Mouse (Mus musculus) lung, embryonic 14.5 days (tissue): ENCODE measurements around the gene Ubr3. TPM values are rescaled to one million over a fixed set of nuclear protein-coding genes. Genes with fewer than 3 reads are reported as not detected.
A peak's percentile ranks its signal among the peaks of the same experiment; 100 is the strongest.

Experiments used
- ATAC-seq: fragments of 200-750 bp; cut with Nextera tagmentation; 2 replicates; pipeline ENCODE4 v1.8.0; 2017; ENCODE audit warnings: mild to moderate bottlenecking, moderate TSS enrichment, moderate library complexity; ENCODE audit not compliant: insufficient read depth
- DNase-seq: peaks from one replicate; pipeline ENCODE4 v3.0.0-alpha.2; 2015
- H3K27ac ChIP-seq: fragments of 300-500 bp; sonication (generic); 2 replicates; pipeline ENCODE4 v1.5.1; 2014; ENCODE audit warnings: low read depth, mild to moderate bottlenecking, moderate library complexity
- H3K27me3 ChIP-seq: fragments of 300-500 bp; sonication (generic); 2 replicates; pipeline ENCODE4 v1.6.1; 2014; ENCODE audit warnings: low read length, control low read depth; ENCODE audit not compliant: insufficient read depth
- H3K36me3 ChIP-seq: fragments of 300-500 bp; sonication (generic); 2 replicates; pipeline ENCODE4 v1.6.1; 2014; ENCODE audit warnings: control low read depth; ENCODE audit not compliant: insufficient read depth
- H3K4me1 ChIP-seq: fragments of 300-500 bp; sonication (generic); 2 replicates; pipeline ENCODE4 v1.6.1; 2014; ENCODE audit warnings: antibody characterized with exemption, control low read depth; ENCODE audit not compliant: insufficient read depth
- H3K4me2 ChIP-seq: fragments of 300-500 bp; sonication (generic); 2 replicates; pipeline ENCODE4 v1.6.1; 2014; ENCODE audit warnings: mild to moderate bottlenecking
- H3K4me3 ChIP-seq: fragments of 300-500 bp; sonication (generic); 2 replicates; pipeline ENCODE4 v1.5.1; 2014; ENCODE audit warnings: low read depth, low read length
- H3K9ac ChIP-seq: fragments of 300-500 bp; sonication (generic); 2 replicates; pipeline ENCODE4 v1.6.1; 2014
- H3K9me3 ChIP-seq: fragments of 300-500 bp; sonication (generic); 2 replicates; pipeline ENCODE4 v1.6.1; 2016; ENCODE audit warnings: low read depth, low read length, control low read depth
- CTCF ChIP-seq: IDR thresholded peaks from 2 replicates; pipeline ENCODE4 v1.5.1; 2016; ENCODE audit warnings: antibody characterized with exemption, low read depth
- WGBS: fragments of 180-500 bp; shearing (Covaris S2); extraction: QIAGEN DNeasy Blood & Tissue Kit; methylation state at CpG from one replicate; pipeline ENCODE4 v1.1.7; 2014; 5-methylcytosine and 5-hydroxymethylcytosine counted together
- polyA plus RNA-seq: library from polyadenylated mRNA; unstranded; fragments of >200 nt; fragmentation: Nextera tagmentation; extraction: Ambion mirVana; gene quantifications from 2 replicates; pipeline ENCODE4 v1.2.1, GENCODE M21; 2014

The Ubr3 gene
- polyA plus RNA-seq, 1 experiment from 2014 or later, result 19.5 TPM

DNA sequence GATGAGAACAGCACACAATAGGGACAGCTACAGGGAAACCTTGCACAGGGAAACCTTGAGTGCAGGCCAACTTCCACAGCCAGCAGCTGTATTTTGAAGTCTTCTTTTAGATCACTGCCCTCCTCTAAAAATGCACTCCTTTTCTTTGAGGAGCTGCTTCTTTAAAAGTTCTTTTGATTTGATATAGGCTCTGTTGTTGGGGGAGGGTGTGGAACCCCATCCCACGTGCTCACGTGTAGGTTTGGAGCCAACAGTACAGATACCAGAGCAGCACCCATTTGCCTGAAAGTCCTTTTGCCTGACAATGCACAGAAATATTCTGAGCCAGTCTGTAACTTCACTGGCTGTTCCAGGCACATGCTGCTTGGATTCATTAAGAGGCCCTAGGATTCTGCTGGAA lies 134.4 kb downstream of the Ubr3 start:
- Histone ChIP-seq H3K27me3 (no peaks in the 10 kb centered on the region), H3K4me1 (no peaks in the 10 kb centered on the region), H3K4me2 (no peak overlapping the region), H3K27ac (no peak overlapping the region), H3K4me3 (no peak overlapping the region), H3K9me3 (no peaks in the 10 kb centered on the region), H3K36me3 (no peaks in the 10 kb centered on the region), H3K9ac (no peak overlapping the region)
- ATAC-seq, result no peak
- no peak for DNase-seq
- 78% methylated on average over 2 of the region's 2 CpGs for WGBS
- no peak for TF ChIP-seq CTCF

DNA sequence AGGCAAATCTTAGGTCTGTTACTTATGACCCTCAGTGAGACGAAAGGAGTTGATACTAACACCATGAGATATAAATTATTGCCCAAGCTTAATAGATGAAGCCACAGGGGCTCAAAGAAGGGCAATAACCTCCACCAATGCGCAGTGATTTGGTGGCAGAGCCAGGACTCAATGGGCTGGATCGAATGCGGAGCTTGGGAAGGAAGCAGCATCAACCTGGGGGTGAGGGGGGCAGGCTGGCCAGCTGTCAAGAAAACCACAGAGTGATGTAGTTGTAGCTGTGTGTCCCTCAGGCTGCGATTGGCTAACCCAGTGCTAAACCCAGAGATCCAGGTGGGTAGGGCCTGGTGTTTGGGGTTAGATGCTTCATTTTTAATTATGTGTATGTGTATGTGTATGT lies 137.8 kb downstream of the Ubr3 start:
- Histone ChIP-seq H3K4me3 (no peak overlapping the region), H3K9ac (no peak overlapping the region), H3K36me3 (no peaks in the 10 kb centered on the region), H3K4me1 (no peaks in the 10 kb centered on the region), H3K9me3 (no peaks in the 10 kb centered on the region), H3K27ac (no peak overlapping the region), H3K4me2 (no peak overlapping the region), H3K27me3 (no peaks in the 10 kb centered on the region)
- 83% methylated on average over 5 of the region's 5 CpGs for WGBS
- ATAC-seq, result no peak
- no peak for DNase-seq
- no peak for TF ChIP-seq CTCF

DNA sequence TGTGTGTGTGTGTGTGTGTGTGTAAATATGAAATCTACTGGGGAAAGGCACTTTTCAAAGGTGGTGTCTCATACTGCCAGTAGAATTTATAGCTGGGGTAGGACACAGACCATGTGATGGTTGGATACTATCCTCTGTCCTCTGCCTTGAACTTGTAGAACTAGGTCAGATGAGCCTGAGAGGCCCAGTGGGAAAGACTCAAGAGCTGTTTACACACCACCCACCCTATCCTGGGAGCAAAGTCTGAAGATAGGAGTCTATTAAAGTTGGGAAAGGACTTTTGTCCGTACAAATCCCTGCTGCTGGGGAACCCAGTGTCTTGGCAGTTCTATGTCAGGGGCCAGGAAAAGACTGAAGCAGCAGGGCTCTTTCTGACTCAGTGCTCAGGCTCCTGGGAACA lies 138.3 kb downstream of the Ubr3 start:
- Histone ChIP-seq H3K4me3 (no peak overlapping the region), H3K27me3 (no peaks in the 10 kb centered on the region), H3K9ac (no peak overlapping the region), H3K9me3 (no peaks in the 10 kb centered on the region), H3K4me1 (no peaks in the 10 kb centered on the region), H3K27ac (no peak overlapping the region), H3K4me2 (no peak overlapping the region), H3K36me3 (no peaks in the 10 kb centered on the region)
- TF ChIP-seq CTCF, result no peak
- 58% methylated on average over 1 of the region's 1 CpGs for WGBS
- DNase-seq, result no peak
- no peak for ATAC-seq

DNA sequence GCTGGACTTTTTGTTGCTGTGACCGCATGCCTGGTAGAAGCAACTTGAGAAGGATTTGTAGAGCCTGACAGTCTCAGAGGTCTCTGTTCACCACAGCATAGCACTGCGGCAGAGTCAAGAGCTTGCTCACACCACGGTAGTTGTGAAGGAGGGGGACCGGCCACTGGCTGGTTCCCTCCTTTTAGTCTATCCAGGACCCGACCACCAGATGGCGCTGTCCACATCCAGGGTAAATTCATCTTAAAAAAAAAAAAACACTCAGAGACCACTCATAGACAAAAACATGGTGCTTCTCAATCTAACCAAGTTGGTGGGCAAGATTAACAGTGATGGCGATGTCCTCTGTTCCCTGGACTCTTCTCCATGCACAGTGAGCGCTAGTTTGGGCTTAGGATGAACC lies 140.2 kb downstream of the Ubr3 start:
- no peaks in the 10 kb centered on the region for H3K36me3 ChIP-seq
- no peak overlapping the region for H3K4me2 ChIP-seq
- H3K9ac ChIP-seq, result no peak overlapping the region
- DNase-seq (peak; percentile 14), ATAC-seq (no peak)
- WGBS, result 74% methylated on average over 8 of the region's 8 CpGs
- H3K4me1 ChIP-seq, result no peaks in the 10 kb centered on the region
- H3K27ac ChIP-seq, result no peak overlapping the region
- peak; percentile 52 for TF ChIP-seq CTCF
- no peaks in the 10 kb centered on the region for H3K9me3 ChIP-seq
- no peak overlapping the region for H3K4me3 ChIP-seq
- H3K27me3 ChIP-seq, result no peaks in the 10 kb centered on the region

DNA sequence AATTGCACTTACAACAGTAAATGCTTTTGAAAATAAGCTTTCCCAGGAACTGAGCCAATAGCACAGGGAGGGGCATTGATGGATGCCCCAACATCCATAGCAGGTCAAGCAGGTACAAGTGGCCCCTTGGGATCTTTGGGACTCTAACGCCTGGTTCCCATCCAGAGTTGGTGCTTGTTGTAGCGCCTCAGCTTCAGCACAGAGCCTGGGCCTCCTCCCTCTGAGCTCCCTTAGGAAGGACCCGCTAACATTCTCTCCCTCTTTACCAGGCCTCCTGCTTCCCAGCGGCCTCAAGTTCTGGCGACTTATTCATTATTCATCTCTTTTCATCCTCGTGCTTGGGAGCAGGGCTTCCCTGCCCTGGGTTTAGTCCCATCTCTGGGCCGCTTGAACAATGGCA lies 141.7 kb downstream of the Ubr3 start, which contains the start of gene Myo3b:
Myo3b (plus strand) TSS at position 375 of the 400 bp plus-strand sequence.
- DNase-seq (no peak), ATAC-seq (no peak)
- Histone ChIP-seq H3K9ac (no peak within 1 kb of the TSS), H3K4me2 (no peak within 1 kb of the TSS), H3K36me3 (no peaks in the 10 kb centered on the region), H3K27me3 (no peaks in the 10 kb centered on the region), H3K9me3 (no peaks in the 10 kb centered on the region), H3K4me3 (no peak within 1 kb of the TSS), H3K4me1 (no peaks in the 10 kb centered on the region), H3K27ac (no peak within 1 kb of the TSS)
- 29% methylated on average over 7 of the region's 7 CpGs for WGBS
- no peak for TF ChIP-seq CTCF

DNA sequence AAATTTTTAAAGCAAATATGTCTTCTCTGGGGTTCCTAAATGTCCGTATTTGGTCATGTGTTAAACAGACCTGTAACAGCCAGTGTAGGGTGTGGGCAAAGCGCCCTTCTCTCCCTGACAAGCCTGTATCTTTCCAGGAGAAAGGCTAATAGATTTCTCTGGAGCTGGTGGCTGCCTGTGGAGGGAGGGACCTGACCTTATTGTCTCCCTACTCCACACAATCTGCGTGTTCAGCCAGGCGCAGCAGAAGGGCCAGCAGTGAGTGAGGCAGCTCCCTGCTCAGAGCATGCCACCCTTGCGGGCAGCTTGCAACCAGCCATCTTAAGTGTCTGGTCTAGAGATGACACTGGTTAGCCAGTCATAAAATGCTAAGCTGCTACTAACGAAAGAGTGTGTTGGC lies 147.4 kb downstream of the Ubr3 start:
- H3K4me2 ChIP-seq, result no peak overlapping the region
- no peak overlapping the region for H3K9ac ChIP-seq
- H3K4me3 ChIP-seq, result no peak overlapping the region
- no peak overlapping the region for H3K27ac ChIP-seq
- DNase-seq, result no peak
- WGBS, result 55% methylated on average over 6 of the region's 6 CpGs
- ATAC-seq, result no peak
- no peaks in the 10 kb centered on the region for H3K4me1 ChIP-seq
- H3K36me3 ChIP-seq, result no peaks in the 10 kb centered on the region
- no peaks in the 10 kb centered on the region for H3K9me3 ChIP-seq
- no peaks in the 10 kb centered on the region for H3K27me3 ChIP-seq
- no peak for TF ChIP-seq CTCF

DNA sequence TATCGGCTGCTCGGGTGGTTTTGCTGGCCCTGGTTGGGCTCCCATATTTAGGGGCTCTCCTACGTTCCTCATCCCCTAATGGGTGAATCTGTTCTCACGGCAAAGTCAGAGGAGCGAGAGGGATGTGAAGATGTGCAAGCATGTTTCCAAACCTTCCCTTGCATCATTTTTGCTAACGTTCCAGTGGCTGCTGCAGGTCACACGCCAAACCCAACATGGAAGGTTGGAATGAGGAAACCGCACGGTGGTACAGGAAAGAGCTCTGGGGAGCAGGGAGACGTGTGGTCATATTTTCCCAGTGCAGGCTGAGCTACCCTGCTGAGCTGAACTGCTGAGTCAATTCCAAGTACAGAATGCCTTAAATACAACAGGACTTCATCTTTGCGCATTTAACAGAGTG lies 150.8 kb downstream of the Ubr3 start:
- Histone ChIP-seq H3K27me3 (no peaks in the 10 kb centered on the region), H3K4me1 (no peaks in the 10 kb centered on the region), H3K4me3 (no peak overlapping the region), H3K9me3 (no peaks in the 10 kb centered on the region), H3K27ac (no peak overlapping the region), H3K9ac (no peak overlapping the region), H3K4me2 (no peak overlapping the region), H3K36me3 (no peaks in the 10 kb centered on the region)
- no peak for TF ChIP-seq CTCF
- ATAC-seq (no peak), DNase-seq (no peak)
- 84% methylated on average over 11 of the region's 11 CpGs for WGBS

DNA sequence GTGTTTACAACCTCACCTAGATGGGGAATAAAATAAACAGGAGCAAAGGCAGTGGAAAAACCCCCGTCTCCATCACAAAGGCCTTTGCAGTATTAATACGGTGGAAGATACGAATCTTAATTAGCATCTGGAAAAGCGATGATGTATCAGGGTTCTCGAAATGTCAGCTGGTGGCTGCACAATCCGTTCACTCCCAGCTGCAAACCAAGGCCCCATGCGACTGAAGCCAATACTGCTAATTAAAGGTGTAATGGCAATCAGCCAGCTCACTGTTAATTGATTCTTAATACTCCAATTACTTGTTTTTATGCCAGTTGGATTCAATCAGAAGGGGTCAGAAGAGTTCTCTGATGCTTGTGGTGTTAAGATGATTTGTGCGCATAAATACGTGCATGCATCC lies 156.8 kb downstream of the Ubr3 start:
- 79% methylated on average over 9 of the region's 9 CpGs for WGBS
- Histone ChIP-seq H3K36me3 (no peaks in the 10 kb centered on the region), H3K9ac (no peak overlapping the region), H3K27me3 (no peaks in the 10 kb centered on the region), H3K4me2 (no peak overlapping the region), H3K4me1 (no peaks in the 10 kb centered on the region), H3K4me3 (no peak overlapping the region), H3K27ac (no peak overlapping the region), H3K9me3 (no peaks in the 10 kb centered on the region)
- ATAC-seq (no peak), DNase-seq (no peak)
- no peak for TF ChIP-seq CTCF
